Mouse (Mus musculus): Measurements from ENCODE around the gene Wfdc8. TPM values are rescaled to one million over a fixed set of nuclear protein-coding genes. Genes with fewer than 3 reads are reported as not detected.
"Not testable (repeated sequence)": the region's sequence is repeated elsewhere in the genome, so short reads cannot be mapped to it uniquely, and the experiment has no call there.

The Wfdc8 gene
- not detected in 2 replicates for polyA plus RNA-seq (2016; fragmentation: Nextera tagmentation; extraction: Ambion mirVana)

GRCm38 (mm10) chr2:164613471-164613870 lies at the start of gene Wfdc8, which contains the start of gene Wfdc6b:
TSS of gene Wfdc8 (minus strand) at chr2:164613626.
TSS of gene Wfdc6b (plus strand) at chr2:164613522.
- not testable (repeated sequence) for H3K4me3 ChIP-seq; H3K4me2 ChIP-seq (replicated peaks); H3K9ac ChIP-seq; H3K36me3 ChIP-seq; H3K27ac ChIP-seq; H3K9me3 ChIP-seq; H3K27me3 ChIP-seq; ATAC-seq (ENCODE audit: insufficient number of reproducible peaks, insufficient read depth, low FRiP score, low TSS enrichment); H3K4me1 ChIP-seq
- WGBS: 61% methylated on average over 8 of the region's 8 CpGs

DNA sequence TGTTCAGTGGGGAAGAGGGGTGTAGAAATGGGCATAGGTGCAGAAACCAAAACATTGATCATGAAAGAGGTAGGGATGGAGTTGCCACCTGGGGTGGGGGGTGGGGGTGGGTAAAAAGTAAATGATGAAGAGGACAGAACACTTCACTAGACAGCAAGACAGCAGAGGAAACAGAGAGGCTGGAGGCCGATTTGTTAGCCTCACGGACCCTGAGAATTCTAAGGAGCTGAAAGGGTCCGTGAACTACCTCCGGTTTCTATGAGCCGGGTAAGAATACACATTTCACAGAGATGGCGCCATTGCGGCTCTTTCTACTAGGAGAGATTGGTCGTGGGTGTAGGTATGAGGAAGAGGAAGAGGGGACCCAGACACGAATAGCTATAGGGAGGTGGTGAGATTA lies 43.1 kb upstream of the Wfdc8 start, which contains the start of gene Wfdc9:
Gene Wfdc9 (minus strand): TSS at position 101 of the 400 bp plus-strand sequence.
- no peak within 1 kb of the TSS for H3K9ac ChIP-seq
- H3K4me2 ChIP-seq (replicated peaks): no peak within 1 kb of the TSS
- WGBS: 81% methylated on average over 9 of the region's 9 CpGs
- no peak within 1 kb of the TSS for H3K4me3 ChIP-seq
- no peaks in the 10 kb centered on the region for H3K4me1 ChIP-seq
- no peak within 1 kb of the TSS for H3K27ac ChIP-seq
- no peaks in the 10 kb centered on the region for H3K27me3 ChIP-seq
- no peaks in the 10 kb centered on the region for H3K9me3 ChIP-seq
- no peaks in the 10 kb centered on the region for H3K36me3 ChIP-seq
- no peak for ATAC-seq (ENCODE audit: insufficient number of reproducible peaks, insufficient read depth, low FRiP score, low TSS enrichment)

DNA sequence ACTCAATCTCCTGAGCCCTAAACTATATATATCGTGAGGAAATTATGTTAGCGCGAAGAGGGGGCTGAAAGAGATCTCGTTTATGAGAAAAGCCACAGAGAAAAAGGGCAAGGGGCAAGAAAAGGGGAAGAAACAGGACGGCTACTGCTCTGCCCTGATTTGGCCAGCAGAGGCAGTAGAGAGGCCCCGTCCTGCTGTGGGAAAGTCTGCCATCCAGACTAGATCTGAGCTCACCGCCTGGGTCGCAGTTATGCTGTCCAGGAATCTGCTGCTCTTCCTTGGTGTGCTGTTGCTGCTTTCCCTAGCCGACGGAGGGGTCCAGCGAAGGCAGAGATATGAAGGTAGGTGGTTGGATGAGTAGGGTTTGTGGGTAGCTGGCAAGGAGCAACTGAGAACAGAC lies 42.4 kb upstream of the Wfdc8 start, which contains the start of gene Wfdc10:
Gene Wfdc10 (plus strand): TSS at position 189 of the 400 bp plus-strand sequence.
- Histone ChIP-seq H3K4me1 (no peaks in the 10 kb centered on the region), H3K9me3 (no peaks in the 10 kb centered on the region), H3K27ac (no peak within 1 kb of the TSS), H3K4me2 (replicated peaks) (no peak within 1 kb of the TSS), H3K36me3 (no peaks in the 10 kb centered on the region), H3K9ac (no peak within 1 kb of the TSS), H3K4me3 (no peak within 1 kb of the TSS), H3K27me3 (no peaks in the 10 kb centered on the region)
- 14% methylated on average over 11 of the region's 11 CpGs for WGBS
- ATAC-seq (ENCODE audit: insufficient number of reproducible peaks, insufficient read depth, low FRiP score, low TSS enrichment): no peak

- H3K4me3 ChIP-seq: no peak overlapping the region
- WGBS: 77% methylated on average over 13 of the region's 13 CpGs
- no peaks in the 10 kb centered on the region for H3K36me3 ChIP-seq
- no peak overlapping the region for H3K9ac ChIP-seq
- H3K9me3 ChIP-seq: no peaks in the 10 kb centered on the region
- H3K27ac ChIP-seq: no peak overlapping the region
- no peak overlapping the region for H3K4me2 ChIP-seq (replicated peaks)
- H3K4me1 ChIP-seq: no peaks in the 10 kb centered on the region
- H3K27me3 ChIP-seq: no peaks in the 10 kb centered on the region
- ATAC-seq (ENCODE audit: insufficient number of reproducible peaks, insufficient read depth, low FRiP score, low TSS enrichment): no peak
These were observed 28.7 kb upstream of the Wfdc8 start for GRCm38 (mm10) chr2:164641881-164642673.

DNA sequence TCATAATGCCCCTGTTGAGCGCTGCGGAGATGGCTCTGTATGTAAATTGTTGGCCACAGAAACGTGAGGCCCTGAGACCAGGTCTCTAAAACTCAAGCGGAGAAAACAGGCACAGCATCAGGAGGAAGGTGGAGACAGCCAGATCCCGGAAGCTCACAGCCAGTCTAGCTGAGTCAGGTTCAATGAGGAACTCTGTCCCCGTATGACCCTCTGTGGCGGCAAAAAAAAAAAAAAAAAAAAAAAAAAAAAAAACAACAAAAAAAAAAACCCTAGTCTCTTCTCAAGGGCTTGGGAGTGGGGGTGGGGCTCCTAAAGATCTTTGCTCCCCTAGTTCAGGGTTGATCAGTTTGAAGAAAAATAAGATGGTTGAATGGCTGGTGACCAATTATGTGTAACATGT lies 27.7 kb upstream of the Wfdc8 start:
- no peak for ATAC-seq (ENCODE audit: insufficient number of reproducible peaks, insufficient read depth, low FRiP score, low TSS enrichment)
- Histone ChIP-seq H3K36me3 (no peaks in the 10 kb centered on the region), H3K27ac (no peak overlapping the region), H3K9ac (no peak overlapping the region), H3K27me3 (no peaks in the 10 kb centered on the region), H3K4me1 (no peaks in the 10 kb centered on the region), H3K9me3 (no peaks in the 10 kb centered on the region), H3K4me2 (replicated peaks) (no peak overlapping the region), H3K4me3 (no peak overlapping the region)
- WGBS: 69% methylated on average over 7 of the region's 7 CpGs

DNA sequence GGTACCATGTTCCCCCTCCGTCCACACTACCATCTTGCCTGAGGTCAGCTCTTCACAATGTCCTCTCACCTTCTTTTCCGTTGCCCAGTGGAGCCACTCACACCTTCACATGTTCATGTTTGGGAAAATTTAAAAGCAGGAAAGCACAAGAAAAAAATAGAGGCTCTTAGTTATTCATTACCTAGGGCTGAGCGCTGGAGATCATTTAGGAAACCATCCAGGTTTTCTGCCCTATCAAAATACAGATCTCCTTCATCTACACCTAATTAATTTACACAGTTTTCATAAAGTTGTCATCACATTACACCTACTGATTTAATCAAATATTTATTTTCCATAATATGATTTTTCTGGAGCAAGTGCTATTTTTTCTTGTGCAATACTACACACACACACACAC lies 25.3 kb upstream of the Wfdc8 start, which contains the start of gene Wfdc16:
Gene Wfdc16 (minus strand): TSS at position 101 of the 400 bp plus-strand sequence.
- Histone ChIP-seq H3K4me1 (no peaks in the 10 kb centered on the region), H3K27ac (no peak within 1 kb of the TSS), H3K9ac (no peak within 1 kb of the TSS), H3K4me3 (no peak within 1 kb of the TSS), H3K9me3 (no peaks in the 10 kb centered on the region), H3K36me3 (no peaks in the 10 kb centered on the region), H3K27me3 (no peaks in the 10 kb centered on the region), H3K4me2 (replicated peaks) (no peak within 1 kb of the TSS)
- 88% methylated on average over 3 of the region's 3 CpGs for WGBS
- ATAC-seq (ENCODE audit: insufficient number of reproducible peaks, insufficient read depth, low FRiP score, low TSS enrichment): no peak

DNA sequence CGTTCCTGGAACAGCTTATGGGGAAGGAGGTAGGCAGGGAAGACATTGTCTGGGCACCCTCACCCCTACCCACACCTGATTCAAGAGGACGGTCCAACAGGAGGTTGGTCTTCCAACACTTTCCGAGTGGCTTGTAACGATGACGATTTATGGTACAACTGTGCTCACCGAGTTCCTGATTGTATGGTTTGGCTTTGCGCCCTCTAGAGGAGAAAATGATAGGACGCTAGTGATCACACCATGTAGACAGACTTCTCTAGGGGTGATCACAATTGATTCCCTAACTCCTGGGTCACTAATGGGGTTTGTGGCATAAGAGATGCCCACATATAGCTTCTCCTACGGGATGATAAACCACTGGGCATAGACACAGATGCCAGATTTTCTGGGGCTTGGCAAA lies 21.8 kb upstream of the Wfdc8 start:
- no peak overlapping the region for H3K9ac ChIP-seq
- no peak for ATAC-seq (ENCODE audit: insufficient number of reproducible peaks, insufficient read depth, low FRiP score, low TSS enrichment)
- no peaks in the 10 kb centered on the region for H3K36me3 ChIP-seq
- WGBS: 79% methylated on average over 9 of the region's 9 CpGs
- no peak overlapping the region for H3K27ac ChIP-seq
- H3K4me2 ChIP-seq (replicated peaks): no peak overlapping the region
- no peaks in the 10 kb centered on the region for H3K4me1 ChIP-seq
- no peaks in the 10 kb centered on the region for H3K27me3 ChIP-seq
- H3K9me3 ChIP-seq: no peaks in the 10 kb centered on the region
- no peak overlapping the region for H3K4me3 ChIP-seq

DNA sequence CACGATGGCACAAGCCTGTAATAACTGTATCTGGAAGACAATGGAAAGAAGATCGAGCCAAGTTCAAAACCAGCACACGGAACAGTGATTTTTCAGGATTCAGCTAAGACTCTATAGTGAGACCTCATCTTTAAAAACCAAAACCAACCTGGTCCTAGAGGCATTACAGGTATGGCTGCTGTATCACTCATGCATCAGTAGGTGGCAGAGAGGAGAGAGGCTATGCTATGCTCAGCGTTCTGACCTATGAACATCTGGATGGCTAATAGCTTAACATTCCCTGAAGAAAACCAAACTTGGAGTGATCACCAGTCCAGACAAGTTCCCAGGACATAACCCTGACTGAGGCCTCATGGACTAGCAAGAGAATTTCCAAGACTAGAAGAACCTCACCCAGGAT lies 8.3 kb upstream of the Wfdc8 start:
- no peak overlapping the region for H3K4me3 ChIP-seq
- H3K27me3 ChIP-seq: no peaks in the 10 kb centered on the region
- H3K9me3 ChIP-seq: no peaks in the 10 kb centered on the region
- H3K4me2 ChIP-seq (replicated peaks): no peak overlapping the region
- no peak overlapping the region for H3K9ac ChIP-seq
- no peak for ATAC-seq (ENCODE audit: insufficient number of reproducible peaks, insufficient read depth, low FRiP score, low TSS enrichment)
- H3K4me1 ChIP-seq: no peaks in the 10 kb centered on the region
- 79% methylated on average over 4 of the region's 4 CpGs for WGBS
- H3K36me3 ChIP-seq: no peaks in the 10 kb centered on the region
- no peak overlapping the region for H3K27ac ChIP-seq

DNA sequence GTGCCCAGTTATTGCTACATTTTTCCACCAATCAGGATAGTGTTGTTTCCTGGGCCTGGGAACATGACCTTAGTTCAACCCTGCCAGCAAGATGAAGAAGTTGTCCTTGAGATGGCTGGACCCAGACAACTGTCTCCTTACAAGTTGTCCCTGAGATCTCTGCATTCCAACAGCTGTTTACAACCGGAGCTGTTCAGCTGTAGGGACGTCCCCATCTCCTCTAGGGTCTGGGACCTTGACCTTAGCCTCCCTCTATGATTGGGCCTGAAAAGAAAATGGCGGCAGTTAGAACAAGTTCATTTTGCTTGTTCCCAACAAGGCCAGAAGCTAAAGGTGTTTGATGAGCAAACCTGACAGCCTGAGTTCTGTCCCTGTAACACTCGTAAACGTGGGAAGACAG lies 5.6 kb upstream of the Wfdc8 start:
- Histone ChIP-seq H3K4me3 (no peak overlapping the region), H3K9me3 (no peaks in the 10 kb centered on the region), H3K27ac (no peak overlapping the region), H3K4me1 (no peaks in the 10 kb centered on the region), H3K4me2 (replicated peaks) (no peak overlapping the region), H3K9ac (no peak overlapping the region), H3K36me3 (no peaks in the 10 kb centered on the region), H3K27me3 (no peaks in the 10 kb centered on the region)
- WGBS: 71% methylated on average over 5 of the region's 5 CpGs
- no peak for ATAC-seq (ENCODE audit: insufficient number of reproducible peaks, insufficient read depth, low FRiP score, low TSS enrichment)

DNA sequence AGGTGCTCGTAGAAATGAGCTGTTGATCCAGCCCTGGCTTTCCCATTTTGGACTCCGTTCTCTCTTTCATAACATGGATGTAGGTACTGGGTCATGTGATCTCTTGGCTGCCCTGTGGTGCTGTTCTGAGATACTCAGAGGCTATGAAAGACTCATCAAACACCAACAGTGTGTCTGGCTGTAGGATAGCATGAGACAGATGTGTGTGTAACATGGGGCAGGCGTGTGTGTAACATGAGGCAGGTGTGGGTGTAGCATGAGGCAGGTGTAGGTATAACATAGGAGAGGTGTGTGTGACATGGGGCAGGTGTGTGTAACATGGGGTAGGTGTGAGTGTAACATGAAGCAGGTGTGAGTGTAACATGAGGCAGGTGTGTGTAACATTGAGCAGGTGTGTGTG lies 2.0 kb upstream of the Wfdc8 start:
- ATAC-seq (ENCODE audit: insufficient number of reproducible peaks, insufficient read depth, low FRiP score, low TSS enrichment): no peak
- Histone ChIP-seq H3K9ac (no peak overlapping the region), H3K9me3 (no peaks in the 10 kb centered on the region), H3K27me3 (no peaks in the 10 kb centered on the region), H3K4me1 (peaks cover 6% of the 10 kb centered on the region; the same call in 1 of the 2 replicates), H3K4me2 (replicated peaks) (no peak overlapping the region), H3K27ac (no peak overlapping the region), H3K4me3 (no peak overlapping the region), H3K36me3 (no peaks in the 10 kb centered on the region)
- 91% methylated on average over 3 of the region's 3 CpGs for WGBS

DNA sequence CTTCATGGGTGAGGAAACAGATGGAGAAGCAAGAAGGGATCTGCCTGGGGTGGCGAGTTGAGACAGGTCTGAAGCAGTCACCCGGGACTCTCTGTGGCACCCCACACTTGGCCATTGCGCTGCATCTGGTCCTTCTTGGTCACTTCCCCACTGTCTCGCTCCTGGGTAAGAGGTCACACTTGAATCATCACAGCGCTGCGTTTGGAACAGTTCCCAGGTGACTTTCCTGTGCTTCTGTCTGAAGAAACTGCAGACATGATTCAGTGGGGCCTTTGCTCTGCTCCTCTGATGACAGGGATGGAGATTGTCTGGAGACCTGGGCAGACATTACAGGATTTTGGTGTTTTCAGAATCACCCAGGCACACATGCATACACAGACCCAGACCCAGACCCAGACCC lies 4.6 kb downstream of the Wfdc8 start:
- Histone ChIP-seq H3K9ac (no peak overlapping the region), H3K4me3 (no peak overlapping the region), H3K9me3 (no peaks in the 10 kb centered on the region), H3K4me1 (peaks cover 6% of the 10 kb centered on the region; the same call in 1 of the 2 replicates), H3K27ac (no peak overlapping the region), H3K36me3 (no peaks in the 10 kb centered on the region), H3K27me3 (0 out of 2 replicates have a peak, but pooled peaks cover 2% of the 10 kb centered on the region), H3K4me2 (replicated peaks) (no peak overlapping the region)
- WGBS: 77% methylated on average over 6 of the region's 6 CpGs
- ATAC-seq (ENCODE audit: insufficient number of reproducible peaks, insufficient read depth, low FRiP score, low TSS enrichment): no peak

GRCm38 (mm10) chr2:164604411-164604810 lies 9.0 kb downstream of the Wfdc8 start:
- Histone ChIP-seq H3K36me3 (no peaks in the 10 kb centered on the region), H3K4me2 (replicated peaks) (no peak overlapping the region), H3K9me3 (peaks cover 6% of the 10 kb centered on the region; the same call in 1 of the 2 replicates), H3K4me3 (no peak overlapping the region), H3K27me3 (0 out of 2 replicates have a peak, but pooled peaks cover 2% of the 10 kb centered on the region), H3K9ac (no peak overlapping the region), H3K4me1 (no peaks in the 10 kb centered on the region), H3K27ac (no peak overlapping the region)
- ATAC-seq (ENCODE audit: insufficient number of reproducible peaks, insufficient read depth, low FRiP score, low TSS enrichment): no peak
- WGBS: 89% methylated on average over 8 of the region's 8 CpGs

All from embryonic facial prominence, embryonic 12.5 days (tissue).